Mouse (Mus musculus): ENCODE measurements around the gene Msrb2. TPM values are rescaled to one million over a fixed set of nuclear protein-coding genes. Genes with fewer than 3 reads are reported as not detected.

Gene Msrb2
- polyA plus RNA-seq, 1 experiment from 2014 or later, result 19.2 TPM

DNA sequence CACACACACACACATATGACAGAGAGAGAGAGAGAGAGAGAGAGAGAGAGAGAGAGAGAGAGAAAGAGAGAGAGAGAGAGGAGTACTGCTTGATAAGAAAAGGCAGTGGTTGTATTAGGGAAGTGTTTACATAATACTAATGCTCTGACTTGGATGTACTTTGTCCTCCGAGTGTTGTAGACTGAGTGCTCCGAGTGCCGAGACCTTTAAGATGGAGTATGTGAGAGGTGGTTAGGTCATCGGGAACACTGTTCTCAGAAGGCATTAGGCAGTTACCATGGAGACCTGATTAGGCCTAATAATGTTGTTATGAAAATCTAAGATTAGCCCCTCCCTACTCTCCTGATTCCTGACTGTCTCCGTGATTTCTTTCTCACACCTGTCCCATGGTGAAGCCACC is 21.1 kb upstream of the Msrb2 start:
- Histone ChIP-seq H3K4me3 (ENCODE audit: low read depth, low read length) (no peak overlapping the region), H3K27ac (replicated peaks; ENCODE audit: low read depth, low read length) (no peak overlapping the region), H3K4me2 (ENCODE audit: low read depth, low read length) (no peak overlapping the region), H3K4me1 (ENCODE audit: control insufficient read depth, insufficient read depth, low read length) (no peaks in the 10 kb centered on the region), H3K27me3 (replicated peaks; ENCODE audit: control insufficient read depth, insufficient read depth, low read length) (no peaks in the 10 kb centered on the region), H3K9ac (ENCODE audit: low read depth, low read length) (no peak overlapping the region), H3K9me3 (ENCODE audit: control insufficient read depth, low read length) (no peaks in the 10 kb centered on the region), H3K36me3 (ENCODE audit: control insufficient read depth, insufficient read depth, low read length) (no peaks in the 10 kb centered on the region)
- DNase-seq (ENCODE audit: low spot score) (no peak), ATAC-seq (ENCODE audit: low read depth) (no peak)
- WGBS, result 89% methylated on average over 5 of the region's 5 CpGs

DNA sequence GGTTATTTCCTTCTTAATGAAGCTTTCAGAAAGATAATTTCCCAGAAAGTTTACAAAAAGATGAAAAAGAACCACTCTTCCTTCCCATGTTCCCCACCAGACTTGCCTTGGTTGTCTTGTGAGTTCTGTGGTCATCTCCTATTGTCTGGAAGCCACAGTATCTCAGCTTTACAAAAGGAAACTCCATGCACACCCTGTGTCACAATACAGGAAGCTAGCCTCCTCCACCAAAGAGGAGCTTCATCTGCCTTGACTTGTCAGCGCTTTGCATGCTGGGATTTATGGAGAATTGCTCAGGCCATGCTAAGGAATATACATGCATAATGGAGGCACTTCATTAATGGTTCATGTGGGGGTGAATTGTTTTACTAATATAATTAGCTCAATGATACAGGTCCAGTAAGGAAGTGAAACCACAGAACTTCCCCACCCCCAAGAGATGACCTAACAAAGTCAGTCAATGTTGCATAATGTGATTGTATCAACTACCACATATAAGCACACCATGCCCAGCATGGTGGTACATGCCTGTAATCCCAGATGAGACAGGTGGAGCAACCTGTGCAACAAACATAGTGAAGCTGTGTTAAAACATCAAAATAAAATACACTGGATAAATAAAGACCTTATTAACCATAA is 19.5 kb upstream of the Msrb2 start:
- WGBS, result 87% methylated on average over 1 of the region's 1 CpGs
- no peak overlapping the region for H3K4me3 ChIP-seq (ENCODE audit: low read depth, low read length)
- no peak overlapping the region for H3K27ac ChIP-seq (replicated peaks; ENCODE audit: low read depth, low read length)

DNA sequence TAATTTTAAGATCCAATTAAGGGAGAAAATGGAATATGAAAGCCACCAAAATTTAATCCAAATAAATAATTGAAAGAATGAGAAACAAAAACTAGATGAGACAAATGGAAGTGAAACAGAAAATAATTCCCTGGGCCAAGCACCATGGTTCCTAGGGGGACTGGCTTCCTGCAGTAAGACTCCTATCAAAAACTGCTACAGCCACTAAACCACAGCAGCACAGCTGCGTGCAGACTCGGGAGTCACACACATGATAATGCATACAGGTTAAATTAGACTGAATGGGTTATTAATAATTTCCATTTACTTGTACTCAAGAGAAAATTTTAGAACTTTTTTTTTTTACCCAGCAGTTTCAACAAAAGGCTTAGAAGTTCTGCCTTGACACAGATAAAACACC is 18.1 kb upstream of the Msrb2 start:
- WGBS, result 77% methylated on average over 2 of the region's 2 CpGs
- H3K27ac ChIP-seq (replicated peaks; ENCODE audit: low read depth, low read length), result no peak overlapping the region
- H3K27me3 ChIP-seq (replicated peaks; ENCODE audit: control insufficient read depth, insufficient read depth, low read length), result no peaks in the 10 kb centered on the region
- H3K4me1 ChIP-seq (ENCODE audit: control insufficient read depth, insufficient read depth, low read length), result no peaks in the 10 kb centered on the region
- no peaks in the 10 kb centered on the region for H3K36me3 ChIP-seq (ENCODE audit: control insufficient read depth, insufficient read depth, low read length)
- no peak for DNase-seq (ENCODE audit: low spot score)
- H3K4me2 ChIP-seq (ENCODE audit: low read depth, low read length), result no peak overlapping the region
- ATAC-seq (ENCODE audit: low read depth), result no peak
- H3K9ac ChIP-seq (ENCODE audit: low read depth, low read length), result no peak overlapping the region
- H3K4me3 ChIP-seq (ENCODE audit: low read depth, low read length), result no peak overlapping the region
- no peaks in the 10 kb centered on the region for H3K9me3 ChIP-seq (ENCODE audit: control insufficient read depth, low read length)

More for the DNA sequence above, 19.5 kb upstream of the Msrb2 start:
- DNase-seq (ENCODE audit: low spot score), result no peak
- Histone ChIP-seq H3K4me1 (ENCODE audit: control insufficient read depth, insufficient read depth, low read length) (no peaks in the 10 kb centered on the region), H3K36me3 (ENCODE audit: control insufficient read depth, insufficient read depth, low read length) (no peaks in the 10 kb centered on the region), H3K27me3 (replicated peaks; ENCODE audit: control insufficient read depth, insufficient read depth, low read length) (no peaks in the 10 kb centered on the region), H3K9ac (ENCODE audit: low read depth, low read length) (no peak overlapping the region), H3K9me3 (ENCODE audit: control insufficient read depth, low read length) (no peaks in the 10 kb centered on the region), H3K4me2 (ENCODE audit: low read depth, low read length) (no peak overlapping the region)
- ATAC-seq (ENCODE audit: low read depth), result no peak

DNA sequence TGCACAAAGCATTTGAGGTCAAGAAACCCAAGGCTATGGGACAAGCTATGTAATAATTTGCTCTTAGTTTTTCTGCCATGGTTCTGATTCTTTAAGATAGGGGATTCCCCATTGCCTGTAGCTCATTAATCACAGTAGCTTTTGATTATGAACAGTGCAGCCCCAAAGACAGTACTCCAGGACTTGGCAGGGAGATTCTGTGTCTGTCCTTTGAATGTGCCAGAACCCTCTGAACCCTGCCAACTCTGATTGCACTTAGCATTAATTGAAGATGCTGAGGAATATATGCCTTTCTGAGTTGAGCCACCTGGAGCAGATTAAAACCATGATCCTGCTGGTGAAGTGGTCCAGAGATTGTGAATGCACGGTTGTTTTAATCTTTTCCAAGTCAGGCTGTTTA is 8.4 kb upstream of the Msrb2 start:
- Histone ChIP-seq H3K4me2 (ENCODE audit: low read depth, low read length) (no peak overlapping the region), H3K27ac (replicated peaks; ENCODE audit: low read depth, low read length) (no peak overlapping the region), H3K36me3 (ENCODE audit: control insufficient read depth, insufficient read depth, low read length) (no peaks in the 10 kb centered on the region), H3K9me3 (ENCODE audit: control insufficient read depth, low read length) (no peaks in the 10 kb centered on the region), H3K4me3 (ENCODE audit: low read depth, low read length) (no peak overlapping the region), H3K9ac (ENCODE audit: low read depth, low read length) (no peak overlapping the region), H3K4me1 (ENCODE audit: control insufficient read depth, insufficient read depth, low read length) (no peaks in the 10 kb centered on the region), H3K27me3 (replicated peaks; ENCODE audit: control insufficient read depth, insufficient read depth, low read length) (no peaks in the 10 kb centered on the region)
- DNase-seq (ENCODE audit: low spot score), result peak; percentile 66
- ATAC-seq (ENCODE audit: low read depth), result 0 out of 2 replicates have a peak, but pooled peaks have one; percentile 57
- WGBS, result 50% methylated on average over 1 of the region's 1 CpGs

DNA sequence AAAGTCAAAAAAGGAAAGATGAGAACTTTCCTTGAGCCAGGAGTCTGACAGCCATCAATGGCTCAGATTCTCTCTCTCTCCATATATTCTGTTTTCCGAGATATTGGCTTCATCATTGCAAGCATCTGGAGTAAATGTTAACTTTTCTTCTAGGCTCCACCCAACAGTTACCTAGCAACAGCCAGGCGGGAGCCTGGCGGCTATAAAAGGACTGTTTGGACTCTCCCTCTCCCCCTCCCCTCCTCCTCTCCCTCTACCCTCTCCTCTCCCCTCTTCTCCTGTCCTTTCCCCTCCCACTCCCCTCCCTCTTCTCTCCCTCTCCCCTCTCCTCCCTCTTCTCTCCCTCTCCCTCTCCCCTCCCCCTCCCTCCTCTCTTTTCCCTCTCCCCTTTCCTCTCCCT is 4.8 kb upstream of the Msrb2 start:
- no peaks in the 10 kb centered on the region for H3K4me1 ChIP-seq (ENCODE audit: control insufficient read depth, insufficient read depth, low read length)
- WGBS, result 14% methylated on average over 3 of the region's 3 CpGs
- ATAC-seq (ENCODE audit: low read depth) (no peak), DNase-seq (ENCODE audit: low spot score) (peak; percentile 73)
- no peaks in the 10 kb centered on the region for H3K27me3 ChIP-seq (replicated peaks; ENCODE audit: control insufficient read depth, insufficient read depth, low read length)
- H3K4me3 ChIP-seq (ENCODE audit: low read depth, low read length), result no peak overlapping the region
- H3K27ac ChIP-seq (replicated peaks; ENCODE audit: low read depth, low read length), result no peak overlapping the region
- no peaks in the 10 kb centered on the region for H3K36me3 ChIP-seq (ENCODE audit: control insufficient read depth, insufficient read depth, low read length)
- no peak overlapping the region for H3K9ac ChIP-seq (ENCODE audit: low read depth, low read length)
- no peak overlapping the region for H3K4me2 ChIP-seq (ENCODE audit: low read depth, low read length)
- no peaks in the 10 kb centered on the region for H3K9me3 ChIP-seq (ENCODE audit: control insufficient read depth, low read length)

DNA sequence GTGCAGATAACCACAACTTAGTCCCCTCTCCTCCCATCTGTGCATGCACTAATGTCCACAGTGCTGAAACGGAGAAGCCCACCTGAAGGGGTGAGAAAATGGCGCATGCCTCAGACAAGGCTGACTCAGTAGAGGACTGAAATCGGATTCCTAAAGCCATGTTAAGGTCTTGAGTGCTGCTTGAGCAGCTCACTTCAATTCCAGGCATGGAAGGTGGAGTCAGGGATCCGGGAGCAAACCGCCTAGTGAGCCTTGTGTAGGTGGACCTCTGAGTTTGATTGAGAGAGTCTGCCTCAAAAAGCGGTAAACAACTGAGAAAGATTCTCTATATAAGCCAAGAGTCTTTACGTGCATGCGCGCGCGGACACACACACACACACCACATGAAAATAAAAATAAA is 4.1 kb upstream of the Msrb2 start:
- Histone ChIP-seq H3K9me3 (ENCODE audit: control insufficient read depth, low read length) (no peaks in the 10 kb centered on the region), H3K4me2 (ENCODE audit: low read depth, low read length) (no peak overlapping the region), H3K9ac (ENCODE audit: low read depth, low read length) (no peak overlapping the region), H3K4me1 (ENCODE audit: control insufficient read depth, insufficient read depth, low read length) (no peaks in the 10 kb centered on the region), H3K36me3 (ENCODE audit: control insufficient read depth, insufficient read depth, low read length) (no peaks in the 10 kb centered on the region), H3K27me3 (replicated peaks; ENCODE audit: control insufficient read depth, insufficient read depth, low read length) (no peaks in the 10 kb centered on the region), H3K27ac (replicated peaks; ENCODE audit: low read depth, low read length) (no peak overlapping the region), H3K4me3 (ENCODE audit: low read depth, low read length) (no peak overlapping the region)
- WGBS, result 75% methylated on average over 11 of the region's 11 CpGs
- ATAC-seq (ENCODE audit: low read depth), result no peak
- DNase-seq (ENCODE audit: low spot score), result peak; percentile 6

DNA sequence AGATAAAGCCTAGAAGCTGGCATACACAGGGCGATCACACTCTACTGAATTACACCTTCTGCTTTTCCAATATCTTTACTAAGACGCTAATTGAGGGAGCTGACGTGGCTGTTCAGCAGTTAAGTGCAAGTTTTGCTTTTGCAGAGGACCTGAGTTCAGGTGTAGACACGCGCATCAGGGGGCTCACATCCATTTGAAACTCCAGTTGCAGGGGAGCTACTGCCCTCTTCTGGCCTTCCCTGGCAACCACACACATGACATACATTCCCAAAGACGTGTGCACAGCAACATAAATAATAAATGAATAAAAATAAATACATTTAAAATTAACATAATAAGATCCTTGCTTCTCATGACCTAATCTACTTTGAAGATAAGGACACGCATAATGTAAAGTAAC is 2.5 kb downstream of the Msrb2 start:
- ATAC-seq (ENCODE audit: low read depth), result no peak
- Histone ChIP-seq H3K9me3 (ENCODE audit: control insufficient read depth, low read length) (no peaks in the 10 kb centered on the region), H3K4me3 (ENCODE audit: low read depth, low read length) (no peak overlapping the region), H3K27ac (replicated peaks; ENCODE audit: low read depth, low read length) (no peak overlapping the region), H3K27me3 (replicated peaks; ENCODE audit: control insufficient read depth, insufficient read depth, low read length) (no peaks in the 10 kb centered on the region), H3K36me3 (ENCODE audit: control insufficient read depth, insufficient read depth, low read length) (no peaks in the 10 kb centered on the region), H3K4me1 (ENCODE audit: control insufficient read depth, insufficient read depth, low read length) (no peaks in the 10 kb centered on the region), H3K9ac (ENCODE audit: low read depth, low read length) (no peak overlapping the region), H3K4me2 (ENCODE audit: low read depth, low read length) (no peak overlapping the region)
- WGBS, result 87% methylated on average over 7 of the region's 7 CpGs
- DNase-seq (ENCODE audit: low spot score), result no peak

DNA sequence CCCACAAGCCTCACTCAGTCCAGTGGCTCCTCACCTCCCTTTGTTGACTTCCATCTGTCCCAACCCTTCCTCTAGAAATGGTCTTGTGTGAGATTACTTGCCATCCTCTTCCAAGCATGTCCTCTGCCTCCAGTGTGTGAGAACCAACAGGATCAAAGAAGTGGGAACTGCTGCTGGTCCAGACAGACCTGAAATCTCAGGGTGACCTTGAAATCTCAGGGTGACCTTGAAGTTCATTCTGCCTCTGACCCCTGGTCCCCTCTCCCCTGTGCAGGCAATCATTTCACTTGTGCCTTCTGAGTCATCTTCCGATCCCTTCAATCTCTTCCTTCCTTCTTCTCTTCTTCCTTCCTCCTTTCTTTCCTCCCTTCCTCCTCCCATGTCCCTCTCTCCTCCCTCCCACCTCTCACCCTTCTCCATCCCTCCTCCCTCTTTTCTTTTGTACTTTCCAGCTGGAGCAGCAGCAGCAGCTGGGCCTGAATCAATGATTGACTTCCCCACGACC is 9.3 kb downstream of the Msrb2 start:
- DNase-seq (ENCODE audit: low spot score), result no peak
- H3K4me2 ChIP-seq (ENCODE audit: low read depth, low read length), result no peak overlapping the region
- no peak overlapping the region for H3K9ac ChIP-seq (ENCODE audit: low read depth, low read length)
- 57% methylated on average over 2 of the region's 2 CpGs for WGBS
- H3K9me3 ChIP-seq (ENCODE audit: control insufficient read depth, low read length), result no peaks in the 10 kb centered on the region
- no peaks in the 10 kb centered on the region for H3K4me1 ChIP-seq (ENCODE audit: control insufficient read depth, insufficient read depth, low read length)
- no peaks in the 10 kb centered on the region for H3K27me3 ChIP-seq (replicated peaks; ENCODE audit: control insufficient read depth, insufficient read depth, low read length)
- ATAC-seq (ENCODE audit: low read depth), result no peak
- H3K4me3 ChIP-seq (ENCODE audit: low read depth, low read length), result no peak overlapping the region
- H3K27ac ChIP-seq (replicated peaks; ENCODE audit: low read depth, low read length), result no peak overlapping the region
- no peaks in the 10 kb centered on the region for H3K36me3 ChIP-seq (ENCODE audit: control insufficient read depth, insufficient read depth, low read length)

DNA sequence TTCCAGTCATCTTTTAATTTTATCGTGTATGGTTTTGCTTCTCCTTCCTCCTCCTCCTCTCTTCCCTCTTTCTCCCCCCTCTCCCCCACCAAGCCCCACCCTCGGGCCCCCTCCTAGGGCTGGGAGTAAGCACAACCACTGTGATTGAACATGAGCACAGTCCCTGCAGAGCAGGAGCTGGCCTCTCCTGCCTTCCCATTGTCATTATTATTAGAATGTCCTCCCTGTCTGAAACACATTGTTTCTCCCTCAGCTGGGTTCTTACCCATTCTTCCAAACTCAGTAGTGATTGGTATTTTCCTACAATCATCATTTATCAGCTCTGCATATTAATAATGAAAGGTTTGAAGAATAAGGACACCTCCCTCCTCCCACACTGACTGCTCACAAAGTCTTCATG is 9.7 kb downstream of the Msrb2 start:
- Histone ChIP-seq H3K4me2 (ENCODE audit: low read depth, low read length) (no peak overlapping the region), H3K4me1 (ENCODE audit: control insufficient read depth, insufficient read depth, low read length) (no peaks in the 10 kb centered on the region), H3K27me3 (replicated peaks; ENCODE audit: control insufficient read depth, insufficient read depth, low read length) (no peaks in the 10 kb centered on the region), H3K9ac (ENCODE audit: low read depth, low read length) (no peak overlapping the region), H3K4me3 (ENCODE audit: low read depth, low read length) (no peak overlapping the region), H3K36me3 (ENCODE audit: control insufficient read depth, insufficient read depth, low read length) (no peaks in the 10 kb centered on the region), H3K27ac (replicated peaks; ENCODE audit: low read depth, low read length) (no peak overlapping the region), H3K9me3 (ENCODE audit: control insufficient read depth, low read length) (no peaks in the 10 kb centered on the region)
- WGBS, result 37% methylated on average over 2 of the region's 2 CpGs
- DNase-seq (ENCODE audit: low spot score), result no peak
- ATAC-seq (ENCODE audit: low read depth), result no peak
